Mouse (Mus musculus): ENCODE measurements at regions not wholly inside any gene's neighbourhood (a gene's known extent, or its start where the extent isn't known, plus 50 kb on each side); places are given as distances from the start of the nearest gene placed in this dataset.

DNA sequence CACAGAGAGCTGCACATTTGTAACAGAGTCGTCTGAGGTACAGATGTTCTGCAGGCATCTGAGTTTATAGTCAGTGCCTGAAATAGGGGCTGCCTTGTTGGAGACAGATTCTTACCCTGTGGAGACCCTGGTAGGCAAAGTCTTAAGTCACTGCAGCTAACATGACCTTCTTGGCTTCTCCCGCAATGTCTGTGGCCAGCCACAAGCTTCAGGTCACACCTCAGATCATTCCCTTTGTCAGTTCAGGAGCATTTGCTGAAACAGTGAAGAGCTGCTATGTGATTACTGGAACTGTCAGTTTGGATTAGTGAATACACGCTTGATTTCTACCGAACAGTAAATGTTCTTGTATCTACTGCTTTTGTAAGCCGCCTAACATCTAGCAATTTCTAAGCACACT lies 53.8 kb upstream of the Tram1l1 start:
- TF ChIP-seq CTCF (IDR thresholded peaks at IDR 0.05; ENCODE audit: low read depth) (no peak), EP300 (IDR thresholded peaks at IDR 0.05; ENCODE audit: low read depth) (no peak)

All from heart, postnatal 0 days (tissue).